Mouse (Mus musculus): ENCODE measurements around the gene Sulf2.

Gene Sulf2

GRCm38 (mm10) chr2:166175552-166176136 is 20.2 kb upstream of the Sulf2 start:
- no peak for DNase-seq (ENCODE audit: extremely low spot score)

- no peak for DNase-seq (ENCODE audit: extremely low spot score)
These were observed 19.7 kb upstream of the Sulf2 start for GRCm38 (mm10) chr2:166175145-166175544.

- DNase-seq (ENCODE audit: extremely low spot score) = no peak
These were observed 17.7 kb upstream of the Sulf2 start for GRCm38 (mm10) chr2:166173169-166173568.

- DNase-seq (ENCODE audit: extremely low spot score) = no peak
These were observed 14.7 kb upstream of the Sulf2 start for GRCm38 (mm10) chr2:166170173-166170572.

- DNase-seq (ENCODE audit: extremely low spot score) = no peak
These were observed 13.4 kb upstream of the Sulf2 start for GRCm38 (mm10) chr2:166168868-166169267.

GRCm38 (mm10) chr2:166167387-166167786 is 11.9 kb upstream of the Sulf2 start:
- no peak for DNase-seq (ENCODE audit: extremely low spot score)

GRCm38 (mm10) chr2:166165396-166165795 is 9.9 kb upstream of the Sulf2 start:
- DNase-seq (ENCODE audit: extremely low spot score) = no peak

- DNase-seq (ENCODE audit: extremely low spot score) = no peak
These were observed 9.1 kb upstream of the Sulf2 start for GRCm38 (mm10) chr2:166164601-166165000.

GRCm38 (mm10) chr2:166163917-166164316 is 8.5 kb upstream of the Sulf2 start:
- no peak for DNase-seq (ENCODE audit: extremely low spot score)

- no peak for DNase-seq (ENCODE audit: extremely low spot score)
These were observed 7.8 kb upstream of the Sulf2 start for GRCm38 (mm10) chr2:166163252-166163651.

- no peak for DNase-seq (ENCODE audit: extremely low spot score)
These were observed 6.7 kb upstream of the Sulf2 start for GRCm38 (mm10) chr2:166162160-166162559.

GRCm38 (mm10) chr2:166159276-166159675 is 3.8 kb upstream of the Sulf2 start:
- no peak for DNase-seq (ENCODE audit: extremely low spot score)

- no peak for DNase-seq (ENCODE audit: extremely low spot score)
These were observed 2.5 kb upstream of the Sulf2 start for GRCm38 (mm10) chr2:166157767-166158561.

- no peak for DNase-seq (ENCODE audit: extremely low spot score)
These were observed 1.7 kb upstream of the Sulf2 start for GRCm38 (mm10) chr2:166157144-166157543.

GRCm38 (mm10) chr2:166156122-166156521 is 659 bp upstream of the Sulf2 start:
- no peak for DNase-seq (ENCODE audit: extremely low spot score)

- no peak for DNase-seq (ENCODE audit: extremely low spot score)
These were observed 562 bp downstream of the Sulf2 start for GRCm38 (mm10) chr2:166154749-166155453.

- DNase-seq (ENCODE audit: extremely low spot score) = peak; percentile 80
These were observed 1.4 kb downstream of the Sulf2 start for GRCm38 (mm10) chr2:166153891-166154711.

- DNase-seq (ENCODE audit: extremely low spot score) = no peak
These were observed 2.1 kb downstream of the Sulf2 start for GRCm38 (mm10) chr2:166153399-166153793.

- DNase-seq (ENCODE audit: extremely low spot score) = no peak
These were observed 2.6 kb downstream of the Sulf2 start for GRCm38 (mm10) chr2:166152734-166153398.

GRCm38 (mm10) chr2:166151510-166152473 is 3.7 kb downstream of the Sulf2 start:
- DNase-seq (ENCODE audit: extremely low spot score) = no peak

Data from embryo, embryonic 9.5 days (tissue).